Mouse (Mus musculus) bone marrow macrophage, adult 2 months (primary cell): ENCODE results near the gene Vmn1r184.
"Not testable (repeated sequence)": the region's sequence is repeated elsewhere in the genome, so short reads cannot be mapped to it uniquely, and the experiment has no call there.

Experiments
- CTCF ChIP-seq: IDR thresholded peaks from 2 replicates; pipeline ENCODE4 v1.5.1; 2012; ENCODE audit warnings: low read depth, mild to moderate bottlenecking, low read length, moderate library complexity
- POLR2A ChIP-seq: IDR thresholded peaks from 2 replicates; pipeline ENCODE4 v1.6.1; 2012; ENCODE audit warnings: mild to moderate bottlenecking, low read depth, low read length, borderline replicate concordance

- not testable (repeated sequence) for TF ChIP-seq POLR2A, CTCF
These were observed 51.7 kb downstream of the Vmn1r184 start for GRCm38 (mm10) chr7:26311786-26312185.
